Mouse (Mus musculus) G1E-ER4 (cell line): Measurements from ENCODE around the gene Hist1h2bm. TPM values are rescaled to one million over a fixed set of nuclear protein-coding genes. Genes with fewer than 3 reads are reported as not detected.
"Not testable (repeated sequence)": the region's sequence is repeated elsewhere in the genome, so short reads cannot be mapped to it uniquely, and the experiment has no call there.

Source experiments
- GATA1 ChIP-seq: IDR thresholded peaks from one replicate; pipeline ENCODE4 v1.8.0; 2012; ENCODE audit warnings: low read length, inconsistent platforms
- polyA plus RNA-seq: library from polyadenylated mRNA; stranded (reverse); fragments of >175 nt; gene quantifications from 2 replicates; pipeline ENCODE4 v1.2.3, GENCODE M21; 2012

Hist1h2bm gene
- 1.9 and 2.1 TPM in 2 replicates for polyA plus RNA-seq

GRCm38 (mm10) chr13:21721757-21722372, at the start of gene Hist1h2bm:
TSS of gene Hist1h2bm (plus strand) at chr13:21722044.
- not testable (repeated sequence) for TF ChIP-seq GATA1

DNA sequence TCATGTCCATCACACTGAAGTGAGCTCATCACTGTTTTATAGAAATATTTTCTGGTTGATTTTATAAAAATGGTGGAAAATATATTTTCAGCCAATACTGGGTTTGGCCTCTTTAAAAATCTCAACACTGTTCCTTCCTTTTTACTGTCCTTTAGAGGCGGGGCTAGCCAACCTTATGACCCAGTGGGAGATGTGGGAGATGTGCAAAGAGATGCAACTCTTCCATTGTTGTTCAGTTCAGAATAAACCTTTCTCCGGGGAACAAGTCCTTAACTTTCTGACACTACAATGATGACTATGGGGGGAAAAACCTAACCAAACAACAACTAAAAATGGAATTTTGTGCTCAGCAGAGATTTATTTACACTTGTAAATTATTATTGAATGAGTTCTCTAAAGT, 44.5 kb upstream of the Hist1h2bm start, which contains the start of gene Olfr1360:
Olfr1360 (minus strand) TSS at position 101 of the 400 bp plus-strand sequence.
- no peak for TF ChIP-seq GATA1

DNA sequence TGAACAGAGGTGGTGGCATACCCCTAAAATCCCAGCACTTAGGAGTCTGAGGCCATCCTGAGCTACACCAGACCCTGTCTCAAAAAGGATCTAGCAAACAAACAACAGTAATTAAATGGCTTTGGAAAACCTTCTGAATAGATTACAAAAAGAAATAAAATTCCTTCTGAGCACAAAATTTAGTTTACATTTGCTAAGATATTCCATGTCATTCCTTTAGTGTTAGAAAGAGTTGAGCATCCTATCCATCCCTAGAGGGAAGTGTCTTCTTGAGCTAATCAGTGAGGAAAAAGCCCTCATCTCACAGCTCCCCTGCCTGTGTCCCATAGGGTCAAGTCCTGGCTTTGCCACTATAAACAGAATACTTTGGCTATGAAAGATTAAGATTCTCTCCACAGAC, 24.0 kb upstream of the Hist1h2bm start, which contains the start of gene Olfr1359:
Olfr1359 (plus strand) TSS at position 301 of the 400 bp plus-strand sequence.
- no peak for TF ChIP-seq GATA1

DNA sequence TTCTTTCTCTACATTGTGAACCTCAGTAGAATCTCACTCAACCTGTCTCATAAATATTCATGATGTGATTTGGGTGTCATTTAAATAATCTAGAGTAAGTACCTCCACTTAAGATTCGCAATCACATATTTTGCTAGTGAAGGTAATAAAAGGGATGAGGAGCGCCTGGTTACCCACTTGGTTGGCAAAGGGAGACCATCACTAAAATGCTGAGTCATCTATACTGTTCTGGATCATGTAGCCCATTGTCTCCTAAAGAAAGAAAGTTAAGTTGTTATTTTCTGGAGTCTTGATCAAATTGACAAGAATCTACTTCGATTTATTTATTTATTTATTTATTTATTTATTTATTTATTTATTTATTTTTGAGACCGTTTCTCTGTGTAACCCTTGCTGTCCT, 15.2 kb upstream of the Hist1h2bm start:
- no peak for TF ChIP-seq GATA1

GRCm38 (mm10) chr13:21710031-21710711, 11.7 kb upstream of the Hist1h2bm start:
- no peak for TF ChIP-seq GATA1

DNA sequence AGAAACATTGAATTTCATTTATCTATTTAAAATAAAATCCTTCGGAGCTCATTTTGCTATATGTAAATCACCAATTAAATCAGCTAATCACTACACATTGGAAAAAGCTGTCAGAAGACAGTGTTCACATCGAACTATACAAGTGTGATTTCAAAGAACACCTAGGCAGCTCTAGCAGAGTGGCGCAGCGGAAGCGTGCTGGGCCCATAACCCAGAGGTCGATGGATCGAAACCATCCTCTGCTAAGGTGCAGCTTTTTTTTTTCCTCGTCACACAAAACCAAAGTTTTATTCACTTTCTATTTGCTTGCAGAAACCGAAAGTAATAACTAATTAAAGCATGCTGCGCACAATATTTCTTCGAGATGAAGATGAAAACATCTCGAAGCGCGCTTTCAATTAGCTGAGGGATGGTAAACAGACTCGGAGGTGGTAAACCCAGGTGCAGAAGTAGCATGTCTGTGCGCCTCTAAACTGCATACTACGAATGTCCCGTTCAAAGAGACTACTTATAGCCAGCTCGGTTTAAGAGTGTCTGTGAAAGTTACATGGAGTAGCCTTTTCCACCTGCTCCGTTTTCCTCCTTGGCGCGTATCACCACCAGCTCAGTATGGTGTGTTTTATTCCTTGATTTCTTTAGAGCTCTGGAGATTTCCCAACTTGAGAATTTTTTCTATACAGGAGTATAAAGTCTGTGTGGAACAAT, 10.9 kb upstream of the Hist1h2bm start:
- no peak for TF ChIP-seq GATA1

DNA sequence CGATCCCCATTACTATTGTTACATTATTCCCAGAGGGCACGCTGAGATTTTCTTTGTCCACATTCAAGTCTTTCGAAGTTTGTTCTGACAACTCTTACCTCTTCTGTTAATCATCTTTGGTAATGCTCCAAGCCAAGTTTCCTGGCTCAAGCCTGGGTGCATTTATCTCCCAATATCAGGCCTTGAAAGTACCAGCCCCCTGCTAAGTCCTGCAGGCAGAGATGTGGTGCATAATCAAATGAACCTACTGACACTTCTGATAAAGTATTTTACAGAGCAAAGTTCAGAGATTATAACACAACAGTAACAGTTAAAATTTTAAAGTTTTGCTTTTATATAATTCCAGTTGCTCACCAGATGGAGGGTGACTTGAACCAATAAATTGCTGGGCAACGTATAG, 10.1 kb upstream of the Hist1h2bm start:
- no peak for TF ChIP-seq GATA1

GRCm38 (mm10) chr13:21714725-21715124, 7.1 kb upstream of the Hist1h2bm start:
- TF ChIP-seq GATA1 = no peak

GRCm38 (mm10) chr13:21715131-21715863, 6.5 kb upstream of the Hist1h2bm start:
- TF ChIP-seq GATA1 = no peak

DNA sequence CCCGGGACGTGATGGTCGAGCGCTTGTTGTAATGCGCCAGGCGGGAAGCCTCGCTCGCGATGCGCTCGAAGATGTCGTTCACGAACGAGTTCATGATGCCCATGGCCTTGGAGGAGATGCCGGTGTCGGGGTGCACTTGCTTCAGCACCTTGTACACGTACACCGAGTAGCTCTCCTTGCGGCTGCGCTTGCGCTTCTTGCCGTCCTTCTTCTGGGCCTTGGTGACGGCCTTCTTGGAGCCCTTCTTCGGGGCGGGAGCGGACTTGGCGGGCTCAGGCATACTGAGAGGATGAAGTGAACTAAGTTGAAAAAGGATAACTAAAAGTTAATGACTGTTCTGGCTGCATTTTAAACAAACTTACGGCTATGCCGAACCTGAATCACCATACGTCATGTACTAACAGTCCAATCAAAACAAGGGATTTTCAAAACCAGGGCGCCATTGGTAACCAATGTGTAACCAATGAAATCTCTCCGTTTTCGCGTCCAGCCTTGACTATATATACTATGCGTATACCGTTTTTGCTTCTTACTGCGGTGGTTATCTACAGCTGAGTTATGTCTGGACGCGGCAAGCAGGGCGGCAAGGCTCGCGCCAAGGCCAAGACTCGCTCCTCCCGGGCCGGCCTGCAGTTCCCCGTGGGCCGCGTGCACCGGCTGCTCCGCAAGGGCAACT, 5.8 kb upstream of the Hist1h2bm start, which contains the start of the genes Hist1h2bl and Hist1h2ai:
Hist1h2bl (minus strand) TSS at position 280 of the 676 bp plus-strand sequence.
Hist1h2ai (plus strand) TSS at position 559 of the 676 bp plus-strand sequence.
- not testable (repeated sequence) for TF ChIP-seq GATA1

GRCm38 (mm10) chr13:21717397-21718357, 4.2 kb upstream of the Hist1h2bm start, which contains the start of gene Hist1h3h:
TSS of gene Hist1h3h (plus strand) at chr13:21717659.
- TF ChIP-seq GATA1 = not testable (repeated sequence)

- TF ChIP-seq GATA1 = no peak
Observed at GRCm38 (mm10) chr13:21718381-21719080, 3.3 kb upstream of the Hist1h2bm start.

- TF ChIP-seq GATA1 = no peak
Observed at GRCm38 (mm10) chr13:21722373-21722925, 605 bp downstream of the Hist1h2bm start.
